Mouse (Mus musculus) kidney, postnatal 0 days (tissue): ENCODE measurements at regions not wholly inside any gene's neighbourhood (a gene's known extent, or its start where the extent isn't known, plus 50 kb on each side); places are given as distances from the start of the nearest gene placed in this dataset.

Source experiments
- ATAC-seq: fragments of 200-750 bp; cut with Nextera tagmentation; replicated peaks from 2 replicates; pipeline ENCODE4 v1.8.0; 2017; ENCODE audit warnings: low read depth, moderate number of reproducible peaks, moderate TSS enrichment, moderate library complexity; ENCODE audit not compliant: low FRiP score
- DNase-seq: peaks from one replicate; pipeline ENCODE4 v3.0.0-alpha.2; 2016; ENCODE audit warnings: low spot score
- H3K27ac ChIP-seq: fragments of 300-500 bp; sonication (generic); 2 replicates; pipeline ENCODE4 v1.5.1; 2014; ENCODE audit warnings: mild to moderate bottlenecking
- H3K27me3 ChIP-seq: fragments of 300-500 bp; sonication (generic); 2 replicates; pipeline ENCODE4 v1.6.1; 2014; ENCODE audit warnings: low read length, mixed read lengths; ENCODE audit not compliant: insufficient read depth
- H3K36me3 ChIP-seq: fragments of 300-500 bp; sonication (generic); 2 replicates; pipeline ENCODE4 v1.6.1; 2014; ENCODE audit warnings: low read length, mixed read lengths; ENCODE audit not compliant: insufficient read depth
- H3K4me1 ChIP-seq: fragments of 300-500 bp; sonication (generic); replicated peaks from 2 replicates; pipeline ENCODE4 v1.6.1; 2014; ENCODE audit warnings: antibody characterized with exemption, low read length, mixed read lengths; ENCODE audit not compliant: insufficient read depth
- H3K4me2 ChIP-seq: fragments of 300-500 bp; sonication (generic); 2 replicates; pipeline ENCODE4 v1.6.1; 2014; ENCODE audit warnings: mild to moderate bottlenecking, low read length, moderate library complexity, mixed read lengths
- H3K4me3 ChIP-seq: fragments of 300-500 bp; sonication (generic); replicated peaks from 2 replicates; pipeline ENCODE4 v1.5.1; 2014; ENCODE audit warnings: low read depth, low read length
- H3K9ac ChIP-seq: fragments of 300-500 bp; sonication (generic); 2 replicates; pipeline ENCODE4 v1.6.1; 2014; ENCODE audit warnings: low read depth, low read length
- H3K9me3 ChIP-seq: fragments of 300-500 bp; sonication (generic); replicated peaks from 2 replicates; pipeline ENCODE4 v1.6.1; 2016; ENCODE audit warnings: low read length, inconsistent platforms, mixed read lengths
- CTCF ChIP-seq: IDR thresholded peaks from 2 replicates; pipeline ENCODE4 v1.5.1; 2016; ENCODE audit warnings: antibody characterized with exemption, low read depth, mild to moderate bottlenecking, moderate library complexity
- WGBS: fragments of 180-500 bp; shearing (Covaris S2); extraction: QIAGEN DNeasy Blood & Tissue Kit; methylation state at CpG from one replicate; pipeline ENCODE4 v1.1.7; 2014; 5-methylcytosine and 5-hydroxymethylcytosine counted together

DNA sequence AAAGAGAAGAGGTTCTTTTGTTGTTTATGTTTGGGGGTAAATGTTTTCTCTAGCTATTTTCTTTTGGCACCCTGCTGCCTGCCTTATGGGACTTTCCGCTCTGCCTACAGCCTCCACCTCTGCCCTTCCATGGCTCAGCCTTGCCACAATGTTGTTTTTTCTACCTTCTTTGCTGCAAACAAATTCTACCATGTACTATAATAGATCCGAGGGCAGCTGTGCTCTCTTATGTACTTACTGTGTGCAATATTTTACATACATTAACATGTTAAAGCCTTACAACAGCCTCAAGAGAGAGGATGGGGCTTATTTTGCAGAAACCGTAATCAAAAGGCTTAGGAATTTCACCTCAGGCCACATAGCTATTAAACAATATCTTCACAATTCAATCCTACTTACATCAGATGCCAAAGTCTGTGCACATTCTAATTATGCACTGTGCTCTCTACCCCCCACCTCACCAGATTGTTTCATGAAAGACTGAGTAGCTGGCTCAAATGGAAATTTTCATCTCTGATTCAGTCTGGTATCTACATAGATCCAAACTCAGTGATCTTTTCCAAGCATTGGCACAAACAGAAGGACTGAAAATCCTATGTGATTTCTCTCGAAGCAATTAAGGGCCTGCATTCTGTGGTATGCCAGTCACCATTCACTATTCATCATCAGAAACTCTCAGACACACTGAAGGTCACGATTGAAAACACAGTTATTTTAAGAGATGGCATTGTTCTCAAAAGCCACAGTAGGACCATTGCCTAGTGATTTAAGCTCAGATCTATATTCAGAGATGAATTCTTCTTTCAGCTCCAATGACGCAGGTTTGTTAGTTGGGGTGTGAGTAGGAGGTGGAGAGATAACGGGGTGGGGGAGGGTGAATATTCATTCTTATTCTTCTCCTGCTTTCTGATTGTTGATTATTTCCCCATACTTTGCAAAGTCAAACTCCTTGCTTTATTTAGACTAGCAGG is 675.2 kb downstream of the Kcna4 start:
- ATAC-seq (no peak), DNase-seq (no peak)
- Histone ChIP-seq H3K9me3 (no peaks in the 10 kb centered on the region), H3K36me3 (no peaks in the 10 kb centered on the region), H3K4me3 (no peak overlapping the region), H3K27me3 (no peaks in the 10 kb centered on the region), H3K4me1 (no peaks in the 10 kb centered on the region), H3K4me2 (no peak overlapping the region), H3K27ac (no peak overlapping the region), H3K9ac (no peak overlapping the region)
- 68% methylated on average over 7 of the region's 7 CpGs for WGBS
- TF ChIP-seq CTCF: no peak

GRCm38 (mm10) chr2:107968526-107968925 is 678.1 kb downstream of the Kcna4 start:
- H3K27ac ChIP-seq: no peak overlapping the region
- H3K9ac ChIP-seq: no peak overlapping the region
- DNase-seq: no peak
- no peaks in the 10 kb centered on the region for H3K36me3 ChIP-seq
- TF ChIP-seq CTCF: peak; percentile 34; the same call in 1 of the 2 replicates
- no peak for ATAC-seq
- WGBS: 56% methylated on average over 2 of the region's 2 CpGs
- H3K27me3 ChIP-seq: no peaks in the 10 kb centered on the region
- H3K4me2 ChIP-seq: no peak overlapping the region
- H3K4me1 ChIP-seq: no peaks in the 10 kb centered on the region
- no peaks in the 10 kb centered on the region for H3K9me3 ChIP-seq
- no peak overlapping the region for H3K4me3 ChIP-seq

DNA sequence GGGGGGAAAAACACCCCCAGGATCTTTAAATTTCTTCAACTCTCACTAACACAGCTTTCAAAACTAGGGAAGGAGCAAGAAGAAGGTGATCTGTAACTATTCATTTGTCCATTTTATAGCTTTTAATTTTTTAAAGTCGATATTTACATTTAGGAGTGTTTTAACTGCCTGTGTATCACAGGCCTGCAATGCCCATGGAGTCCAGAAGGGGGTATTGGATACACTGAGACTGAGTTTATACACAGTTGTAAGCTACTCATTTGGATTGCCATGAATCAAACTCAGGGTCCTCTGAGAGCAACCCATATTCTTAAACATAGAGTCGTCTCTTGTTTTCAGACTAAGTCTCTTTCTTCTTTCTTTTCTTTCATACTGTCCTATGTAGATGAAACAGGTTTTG is 679.1 kb downstream of the Kcna4 start:
- no peaks in the 10 kb centered on the region for H3K4me1 ChIP-seq
- no peak for DNase-seq
- no peak for ATAC-seq
- no peaks in the 10 kb centered on the region for H3K36me3 ChIP-seq
- H3K9me3 ChIP-seq: no peaks in the 10 kb centered on the region
- H3K27ac ChIP-seq: no peak overlapping the region
- no peak overlapping the region for H3K9ac ChIP-seq
- WGBS: 82% methylated on average over 2 of the region's 2 CpGs
- H3K4me2 ChIP-seq: no peak overlapping the region
- no peak for TF ChIP-seq CTCF
- no peaks in the 10 kb centered on the region for H3K27me3 ChIP-seq
- no peak overlapping the region for H3K4me3 ChIP-seq

- no peak overlapping the region for H3K4me2 ChIP-seq
- 62% methylated on average over 4 of the region's 4 CpGs for WGBS
- H3K4me1 ChIP-seq: no peaks in the 10 kb centered on the region
These were observed 683.1 kb downstream of the Kcna4 start for GRCm38 (mm10) chr2:107973528-107973927.

DNA sequence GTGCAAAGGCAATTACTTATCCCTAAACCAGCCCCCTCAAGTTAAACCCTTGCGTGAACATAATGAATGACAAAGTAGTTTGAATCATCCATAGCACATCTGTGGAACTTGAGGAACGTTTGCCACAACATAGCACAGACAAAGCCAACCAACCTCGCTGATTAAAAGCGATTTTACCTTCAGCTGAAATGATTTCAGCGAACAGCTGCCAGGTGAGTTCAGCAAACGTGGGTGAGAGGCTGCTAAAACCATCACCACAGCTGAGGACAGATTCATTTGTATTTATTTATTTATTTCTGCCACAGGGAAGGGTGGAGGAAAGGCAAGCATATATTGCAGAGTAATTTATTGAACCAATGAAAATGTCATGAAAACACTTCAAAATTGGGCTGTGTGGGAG is 704.4 kb downstream of the Kcna4 start:
- Histone ChIP-seq H3K4me1 (no peaks in the 10 kb centered on the region), H3K4me3 (no peak overlapping the region), H3K27me3 (no peaks in the 10 kb centered on the region), H3K4me2 (no peak overlapping the region), H3K9ac (no peak overlapping the region), H3K36me3 (no peaks in the 10 kb centered on the region), H3K9me3 (no peaks in the 10 kb centered on the region), H3K27ac (no peak overlapping the region)
- WGBS: 53% methylated on average over 6 of the region's 6 CpGs
- ATAC-seq (no peak), DNase-seq (no peak)
- no peak for TF ChIP-seq CTCF

More at GRCm38 (mm10) chr2:107973528-107973927, 683.1 kb downstream of the Kcna4 start:
- no peak overlapping the region for H3K4me3 ChIP-seq
- no peaks in the 10 kb centered on the region for H3K27me3 ChIP-seq
- no peak for ATAC-seq
- no peaks in the 10 kb centered on the region for H3K36me3 ChIP-seq
- TF ChIP-seq CTCF: no peak; the same call in 1 of the 2 replicates
- DNase-seq: no peak
- no peaks in the 10 kb centered on the region for H3K9me3 ChIP-seq
- H3K9ac ChIP-seq: no peak overlapping the region
- H3K27ac ChIP-seq: no peak overlapping the region

DNA sequence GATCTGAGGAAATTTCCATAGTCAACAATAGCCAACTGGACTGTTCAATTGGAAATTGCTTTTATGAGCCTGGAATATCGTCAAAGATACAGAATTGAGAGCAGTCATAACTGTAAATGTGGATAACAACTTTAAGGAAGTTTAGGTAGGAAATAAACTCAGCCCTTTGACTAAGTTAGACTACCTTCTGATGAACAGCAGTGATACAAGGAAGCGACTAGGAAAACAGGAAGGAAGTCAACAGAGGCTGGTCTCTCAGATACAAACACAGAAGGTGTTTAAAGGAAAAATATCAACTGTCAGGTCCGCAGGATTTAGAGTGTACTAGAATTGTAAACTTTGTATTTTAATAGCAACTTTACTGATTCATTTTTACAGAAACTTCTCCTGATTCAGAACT is 721.1 kb downstream of the Kcna4 start:
- no peak for TF ChIP-seq CTCF
- no peaks in the 10 kb centered on the region for H3K27me3 ChIP-seq

More for the DNA sequence above, 721.1 kb downstream of the Kcna4 start:
- H3K27ac ChIP-seq: no peak overlapping the region
- no peaks in the 10 kb centered on the region for H3K36me3 ChIP-seq
- no peak overlapping the region for H3K4me2 ChIP-seq
- H3K9me3 ChIP-seq: no peaks in the 10 kb centered on the region
- ATAC-seq (no peak), DNase-seq (no peak)
- 82% methylated on average over 3 of the region's 3 CpGs for WGBS
- H3K4me1 ChIP-seq: no peaks in the 10 kb centered on the region
- H3K9ac ChIP-seq: no peak overlapping the region
- H3K4me3 ChIP-seq: no peak overlapping the region
